Mouse (Mus musculus) spleen, postnatal 36 days (tissue): ENCODE measurements at regions not wholly inside any gene's neighbourhood (a gene's known extent, or its start where the extent isn't known, plus 50 kb on each side); places are given as distances from the start of the nearest gene placed in this dataset.

Experiments used
- DNase-seq, 2 experiments: peaks; one replicate each; pipeline ENCODE4 v3.0.0; 2022; ENCODE audit warnings: low spot score in 2 of 2, mixed read lengths in 1 of 2

DNA sequence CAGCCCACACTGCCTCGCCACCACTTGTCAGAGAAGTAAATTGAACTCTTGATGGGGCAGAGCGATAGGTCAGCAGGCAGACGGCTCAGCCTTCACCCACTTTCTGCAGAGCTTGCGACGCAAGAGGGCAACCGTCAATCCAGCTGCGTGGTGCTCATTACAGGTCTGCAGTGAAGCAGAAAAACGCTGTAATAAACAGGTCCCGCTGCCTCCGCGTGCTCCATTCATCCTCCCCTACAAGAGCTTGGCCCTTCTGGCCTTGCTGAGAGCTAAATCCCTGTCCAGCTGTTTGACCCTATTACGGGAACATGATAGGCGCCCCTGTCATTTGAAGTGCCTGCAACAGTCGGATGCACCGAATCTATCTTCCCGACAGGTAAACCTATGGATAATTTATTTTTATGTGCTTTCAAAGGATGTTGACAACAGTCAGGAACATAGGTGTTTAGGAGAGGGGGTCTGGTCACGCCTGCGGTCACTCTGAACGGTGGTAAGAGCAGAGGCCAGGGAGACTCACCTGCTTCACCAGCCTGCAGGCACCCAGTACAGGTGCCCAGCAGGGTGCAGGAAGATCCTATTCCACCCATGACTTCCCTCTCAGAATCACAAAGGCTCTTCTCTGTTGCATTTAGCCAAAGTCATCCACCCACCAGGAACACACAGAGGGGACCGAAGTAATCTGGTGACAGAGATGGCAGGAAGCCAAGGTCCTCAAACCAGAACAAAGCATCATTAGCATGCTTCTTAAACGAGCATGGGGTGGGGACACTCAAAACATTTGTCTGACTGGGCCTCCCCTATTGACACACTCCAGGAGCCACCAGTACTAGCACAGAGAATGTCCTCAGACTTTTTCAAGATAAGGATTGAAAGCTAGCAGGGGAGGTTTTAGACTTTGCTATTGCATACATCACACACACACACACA lies 464.1 kb upstream of the Mgmt start:
- no peak for DNase-seq

DNA sequence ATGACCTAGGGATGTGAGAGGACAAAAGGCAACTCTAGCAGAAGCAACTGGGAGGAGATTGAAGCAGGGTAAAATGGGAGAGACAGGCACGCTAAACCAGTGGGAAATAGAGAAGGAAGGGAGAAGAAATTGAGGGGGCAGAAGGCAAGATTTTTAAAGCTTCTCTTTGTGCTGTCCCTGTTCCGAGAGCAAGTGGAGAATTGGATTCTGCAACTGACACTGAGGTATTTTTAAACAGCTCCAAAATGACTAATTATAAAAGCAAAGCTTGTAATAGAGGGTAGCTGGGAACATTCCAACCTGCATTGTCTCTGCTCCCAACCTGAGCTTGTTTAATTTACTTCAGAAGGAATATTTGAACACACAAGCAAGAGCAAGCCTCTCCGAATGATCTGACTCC lies 460.7 kb upstream of the Mgmt start:
- no peak for DNase-seq

DNA sequence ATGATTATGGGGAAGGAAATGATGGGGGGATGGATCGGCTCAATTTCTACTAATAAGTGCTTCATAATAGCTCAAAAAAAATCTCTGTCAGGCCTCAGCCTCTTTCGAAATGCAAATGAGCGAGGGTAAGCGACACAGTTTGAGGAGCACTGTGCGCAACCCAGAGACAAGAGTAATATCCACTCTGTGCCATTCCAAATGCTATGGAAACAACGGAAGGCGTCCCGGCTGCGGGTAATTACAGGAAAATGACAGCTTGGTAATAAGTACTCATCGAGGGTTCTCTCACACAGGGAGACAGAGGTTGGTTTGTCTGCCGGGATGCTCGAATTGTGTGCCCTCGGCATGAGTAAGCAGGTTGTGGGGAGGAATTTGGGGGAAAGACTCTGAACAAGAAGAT lies 459.9 kb upstream of the Mgmt start:
- DNase-seq, result no peak

DNA sequence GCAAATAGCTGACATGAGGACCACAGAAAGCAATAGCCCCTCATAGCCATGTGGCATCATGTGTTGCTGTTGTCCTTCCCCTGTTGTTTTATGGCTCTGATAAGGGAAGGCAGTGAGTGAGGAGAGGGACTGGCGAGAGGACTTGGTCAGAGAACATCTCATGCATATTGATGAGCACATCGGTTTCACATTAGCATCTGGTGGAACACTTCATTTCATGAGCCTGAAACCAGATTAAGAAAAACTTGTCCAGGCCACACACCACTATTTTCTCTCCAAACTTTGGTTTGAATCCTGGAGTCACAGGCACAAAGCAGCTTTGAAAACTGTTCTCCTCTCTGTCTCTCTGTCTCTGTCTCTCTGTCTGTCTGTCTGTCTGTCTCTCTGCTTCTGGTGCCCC lies 451.0 kb upstream of the Mgmt start:
- DNase-seq, result no peak

DNA sequence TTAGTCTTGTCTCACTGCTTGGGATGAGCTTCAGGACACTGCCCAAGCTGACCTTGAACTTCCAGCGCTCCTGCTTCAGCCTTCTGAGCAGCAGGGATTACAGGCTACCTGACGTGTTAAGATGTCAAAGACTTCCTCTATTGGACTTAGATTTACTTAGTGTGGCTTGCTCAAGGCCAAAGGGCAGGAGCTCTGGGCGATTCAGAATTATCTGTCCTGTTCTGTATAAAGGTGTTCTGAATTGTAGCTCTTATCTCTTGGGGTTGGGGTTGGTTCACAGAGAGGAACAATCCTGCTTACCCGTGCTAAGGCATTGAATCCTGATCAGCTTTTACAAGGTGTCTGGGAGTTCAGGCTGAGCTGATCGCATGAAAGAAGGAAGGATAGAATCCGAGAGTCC lies 449.3 kb upstream of the Mgmt start:
- no peak for DNase-seq

DNA sequence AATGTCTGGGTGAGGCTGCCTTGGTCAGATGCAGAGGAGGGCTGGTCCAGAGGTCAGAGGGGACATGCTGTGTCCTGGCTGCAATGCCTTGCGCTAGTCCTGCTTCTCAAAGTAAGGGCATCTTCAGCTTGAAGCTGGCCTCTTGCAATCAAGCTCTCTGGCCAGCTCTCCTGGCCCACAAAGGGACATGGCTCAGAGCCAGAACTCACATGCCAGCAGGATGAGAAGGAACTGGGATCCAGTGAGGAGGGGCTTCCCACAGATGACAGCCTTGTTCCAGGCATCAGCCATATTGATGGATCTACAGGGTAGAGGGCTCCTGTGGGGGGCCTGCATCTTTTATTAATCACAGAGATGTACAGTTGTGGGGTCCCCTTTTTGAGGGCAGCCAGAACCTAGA lies 445.1 kb upstream of the Mgmt start:
- DNase-seq, result no peak

DNA sequence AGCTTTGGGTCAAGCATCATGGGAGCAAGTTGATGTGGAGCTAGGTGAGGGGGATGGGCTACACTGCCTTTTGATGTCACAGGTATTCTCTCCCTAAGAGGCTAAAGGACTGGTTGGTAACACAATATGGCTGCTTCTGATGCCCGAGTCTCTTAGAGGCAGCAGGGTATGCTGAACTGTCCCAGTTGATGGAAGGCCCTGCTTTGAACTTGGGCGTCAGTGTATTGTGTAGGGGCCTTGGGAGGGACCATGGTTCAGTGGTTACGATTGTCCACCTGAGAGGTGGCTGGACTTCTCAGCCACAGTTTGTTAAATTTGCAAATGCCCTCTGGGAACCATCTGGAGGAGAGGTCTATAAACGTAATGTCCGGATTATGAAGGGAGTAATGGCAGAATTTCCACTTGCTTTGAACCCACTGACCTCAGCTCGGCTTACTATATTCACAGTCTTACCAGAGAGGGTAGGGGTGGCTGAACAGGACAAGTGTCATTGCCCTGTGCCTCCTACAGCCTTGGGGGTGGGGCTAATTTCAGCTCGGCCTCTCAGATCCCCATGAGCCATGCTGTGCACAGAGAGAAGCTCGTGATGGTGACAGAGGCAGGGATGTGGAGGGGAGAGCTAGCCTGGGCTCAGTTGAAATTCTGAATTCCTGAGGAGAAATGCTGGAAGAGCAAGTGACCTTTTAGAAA lies 442.6 kb upstream of the Mgmt start:
- no peak for DNase-seq

DNA sequence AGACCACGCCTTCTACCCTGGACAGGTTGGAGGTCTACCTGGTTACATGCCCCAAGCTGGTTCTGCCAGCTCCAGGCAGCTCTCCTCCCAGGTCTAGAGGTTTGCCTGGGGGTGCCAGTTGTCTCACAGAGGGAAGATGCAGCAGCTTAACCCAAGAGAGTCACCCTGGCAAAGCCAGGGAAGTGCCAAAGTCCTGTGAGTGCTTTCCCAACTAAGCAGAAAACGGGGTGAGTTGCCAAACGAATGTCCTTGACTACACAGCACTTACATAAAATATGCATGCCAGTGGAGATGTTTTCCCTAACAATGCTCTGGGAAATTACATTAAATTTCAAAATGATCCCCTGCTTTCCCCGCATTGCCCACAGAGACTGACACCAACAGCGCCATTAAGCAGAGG lies 441.9 kb upstream of the Mgmt start:
- no peak for DNase-seq

DNA sequence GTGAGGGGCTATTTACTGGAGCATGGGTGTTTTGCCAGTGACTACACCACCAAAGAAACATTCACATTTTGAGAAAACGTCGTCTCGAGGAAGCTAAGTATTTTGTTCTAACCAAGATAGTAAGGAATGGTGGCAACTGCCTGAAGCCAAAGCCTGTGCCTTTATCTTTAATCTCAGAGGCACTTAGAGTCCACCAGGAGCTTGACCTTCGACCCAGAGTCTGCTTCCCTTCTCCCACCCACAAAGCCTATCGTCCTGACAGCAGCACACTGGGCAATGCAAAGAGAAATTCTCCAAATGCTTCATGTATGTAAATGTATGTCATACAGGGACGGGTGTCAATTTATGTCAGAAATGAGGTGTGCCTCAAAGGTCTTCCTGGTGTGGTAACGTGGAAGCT lies 437.2 kb upstream of the Mgmt start:
- DNase-seq, result no peak

DNA sequence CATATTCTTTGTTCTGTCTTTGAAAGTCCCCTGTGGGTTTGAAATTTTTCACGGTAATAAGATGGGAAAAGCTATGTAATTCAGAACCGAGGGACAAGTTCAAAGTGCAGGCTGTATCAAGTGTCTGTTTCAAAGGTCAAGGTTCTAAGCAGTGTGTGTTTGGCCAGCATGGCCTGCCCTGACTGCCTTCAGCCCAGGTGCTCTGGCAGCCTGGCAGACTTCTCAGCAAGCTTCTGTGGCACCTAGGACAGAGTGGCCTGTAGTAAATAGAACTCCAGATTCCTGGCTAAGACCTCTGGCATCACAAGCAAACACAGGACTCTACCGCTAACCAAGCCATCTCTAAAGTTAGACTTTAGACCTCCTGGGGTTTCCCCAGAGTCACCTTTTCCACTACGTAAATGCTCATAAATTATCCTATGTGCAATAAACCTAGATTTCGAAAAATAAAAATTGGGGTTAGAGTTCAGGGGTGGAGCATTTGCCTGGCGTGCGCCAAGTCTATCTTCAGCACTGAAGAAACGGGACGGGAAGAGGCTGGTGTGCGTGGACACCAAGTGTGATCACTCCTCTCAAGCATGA lies 436.5 kb upstream of the Mgmt start:
- DNase-seq, result no peak

DNA sequence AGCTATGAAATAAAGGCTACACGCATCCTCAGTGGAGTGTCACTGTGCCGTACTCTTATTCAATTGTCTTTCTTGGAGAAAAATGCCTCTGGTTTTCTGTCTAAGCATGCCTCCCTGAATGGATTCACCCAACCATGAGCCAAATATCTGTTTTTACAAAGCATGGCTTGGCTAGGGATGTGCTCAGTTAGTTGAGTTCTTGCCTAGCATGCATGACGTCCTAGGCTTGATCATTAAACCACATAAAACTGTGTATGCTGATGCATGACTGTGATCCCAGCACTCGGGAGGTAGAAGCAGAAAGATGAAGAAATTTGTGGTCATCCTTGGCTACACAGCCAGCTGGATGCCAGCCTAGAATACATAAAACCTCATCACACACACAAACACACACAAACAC lies 417.3 kb upstream of the Mgmt start:
- DNase-seq, result no peak

DNA sequence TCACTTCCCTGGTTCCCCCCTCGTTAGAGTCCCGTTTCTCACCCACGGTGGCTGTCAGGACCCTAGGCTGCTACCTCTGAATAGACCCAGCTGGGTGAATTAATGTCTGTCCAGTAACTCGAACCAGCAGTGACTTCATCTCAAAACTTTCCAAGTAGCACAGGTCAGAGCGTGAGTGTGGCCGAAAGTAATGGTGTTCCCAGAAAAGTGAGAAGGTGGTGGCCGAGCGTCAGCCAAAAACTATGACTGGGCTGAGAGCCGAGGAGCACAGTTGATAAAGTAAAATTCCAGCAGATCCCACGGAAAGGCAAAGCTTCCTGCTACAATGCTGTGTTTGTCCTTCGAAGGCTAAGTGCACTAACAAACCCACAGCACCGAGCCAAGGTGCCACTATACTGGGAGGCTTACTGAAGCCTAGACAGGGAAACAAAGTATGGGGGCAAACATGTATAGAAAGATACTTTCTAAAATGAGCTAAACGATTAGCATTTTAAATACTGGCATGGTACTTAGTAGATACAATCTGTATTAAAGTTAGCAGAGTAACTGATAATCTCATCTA lies 413.7 kb upstream of the Mgmt start:
- no peak for DNase-seq

DNA sequence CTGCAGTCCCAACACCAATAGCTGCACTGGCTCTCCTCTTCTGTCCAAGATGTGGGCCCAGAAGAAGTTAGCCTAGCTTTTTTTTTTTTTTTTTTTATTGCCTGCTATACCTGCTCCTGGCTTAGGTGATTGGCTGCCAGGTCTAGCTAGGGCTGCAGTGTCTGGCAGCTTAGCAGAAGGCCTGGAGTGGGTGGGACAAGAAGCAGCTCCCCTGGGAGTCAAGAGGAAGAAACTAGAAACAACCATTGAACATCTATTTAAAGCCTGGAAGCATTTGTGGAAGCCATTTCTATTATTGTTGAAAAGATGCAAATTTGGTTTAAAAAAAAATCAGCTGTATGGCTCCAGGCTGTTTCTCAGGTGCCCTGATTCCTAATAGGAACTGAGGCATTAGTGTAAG lies 411.2 kb upstream of the Mgmt start:
- DNase-seq, result no peak

DNA sequence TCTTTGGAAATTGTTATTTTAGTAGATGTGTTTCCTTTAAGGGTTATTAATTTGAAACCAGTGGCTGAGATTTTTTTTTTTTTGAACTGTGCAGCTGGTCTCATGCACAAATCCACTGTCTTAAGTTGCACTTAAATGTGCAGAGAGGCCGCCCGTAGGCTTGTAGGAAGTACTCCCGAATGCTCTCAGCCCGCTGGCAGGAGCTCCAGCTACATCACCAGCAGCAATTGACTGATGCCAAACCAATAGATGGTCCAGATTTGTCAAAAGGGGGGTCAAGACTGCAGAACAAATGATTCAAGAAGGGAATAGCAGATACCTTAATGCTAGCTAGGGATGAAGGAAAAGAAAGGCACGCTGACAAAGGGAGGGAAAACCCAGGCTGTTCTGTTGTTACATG lies 406.9 kb upstream of the Mgmt start:
- no peak for DNase-seq

DNA sequence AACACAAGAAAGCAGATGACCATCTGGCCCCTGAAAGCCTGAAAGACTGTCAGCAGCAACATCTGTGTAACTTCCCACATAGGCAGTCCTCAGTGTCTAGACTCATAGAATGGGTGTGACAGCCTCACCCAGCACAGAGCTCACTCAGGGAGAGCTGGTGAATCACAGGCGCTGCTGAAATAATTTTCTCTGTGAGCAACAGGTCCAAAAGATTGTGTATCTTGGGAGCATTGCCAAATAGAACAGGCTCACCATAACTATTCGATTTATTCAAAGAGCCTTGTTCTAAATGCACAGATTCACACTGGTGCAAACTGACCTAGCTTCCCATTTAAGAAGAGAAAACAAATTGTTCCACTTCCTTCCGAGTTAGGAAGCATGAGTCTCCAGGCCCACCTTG lies 399.6 kb upstream of the Mgmt start:
- no peak for DNase-seq

DNA sequence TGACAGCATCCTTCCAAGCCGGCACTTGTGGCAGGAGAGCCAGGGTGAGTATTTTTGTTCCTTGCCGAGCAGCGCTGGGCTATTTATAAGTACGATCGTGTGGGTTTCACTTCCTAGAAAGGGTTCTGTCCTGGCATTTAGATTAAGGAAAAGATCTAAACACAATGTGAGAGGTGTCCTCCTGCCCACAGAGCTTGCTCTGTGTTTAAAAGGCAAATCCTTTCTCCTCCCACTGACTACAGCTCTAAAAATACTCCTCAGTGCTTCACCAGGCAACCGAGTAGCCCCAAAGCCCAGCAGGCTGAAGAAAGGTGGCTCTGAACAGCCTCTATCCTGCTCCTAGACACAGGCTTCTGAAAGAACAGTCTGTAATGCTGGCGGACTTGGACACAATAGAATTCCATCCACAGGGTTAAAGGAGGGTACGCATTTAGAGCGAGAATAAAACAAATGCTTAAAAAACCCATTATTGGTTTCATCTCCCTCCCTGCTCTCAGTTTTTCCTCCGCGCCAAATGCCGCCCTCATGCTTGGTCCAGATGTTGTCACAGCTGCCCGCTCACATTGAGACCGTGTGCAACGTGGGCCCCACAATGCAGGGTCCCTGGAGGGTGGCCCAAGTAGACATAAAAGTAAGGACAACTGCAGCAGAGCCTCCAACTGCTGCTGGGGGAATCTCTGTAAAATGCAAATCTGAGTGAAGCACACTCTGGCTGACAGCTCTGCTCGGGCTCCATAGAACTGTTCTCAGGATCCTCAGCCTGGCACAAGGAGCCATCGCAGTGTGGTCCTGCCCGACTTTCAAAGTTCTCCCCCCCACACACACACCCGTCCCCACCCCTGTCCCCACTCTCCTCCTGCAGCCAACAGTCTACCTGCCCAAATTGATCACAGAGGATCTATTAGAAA lies 397.8 kb upstream of the Mgmt start:
- DNase-seq, result no peak

DNA sequence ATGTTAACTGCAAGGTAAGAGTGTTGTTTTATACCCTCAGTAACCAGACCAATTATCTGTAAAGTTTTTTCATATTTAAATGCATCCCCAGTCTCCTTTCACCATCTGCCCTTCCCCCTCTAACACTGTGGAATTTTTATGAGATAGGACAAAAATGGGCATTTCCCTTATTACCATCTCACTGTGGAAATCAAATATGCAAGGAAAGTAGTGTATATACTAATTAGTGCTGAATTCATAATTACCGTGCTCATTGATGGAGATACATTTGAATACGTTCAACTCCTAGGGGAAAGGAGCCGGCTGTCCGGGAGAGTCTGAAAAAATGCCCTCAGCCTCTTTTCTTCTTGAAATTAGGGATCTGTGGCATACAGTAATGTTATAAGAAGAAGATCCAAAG lies 394.4 kb upstream of the Mgmt start:
- DNase-seq, result no peak

DNA sequence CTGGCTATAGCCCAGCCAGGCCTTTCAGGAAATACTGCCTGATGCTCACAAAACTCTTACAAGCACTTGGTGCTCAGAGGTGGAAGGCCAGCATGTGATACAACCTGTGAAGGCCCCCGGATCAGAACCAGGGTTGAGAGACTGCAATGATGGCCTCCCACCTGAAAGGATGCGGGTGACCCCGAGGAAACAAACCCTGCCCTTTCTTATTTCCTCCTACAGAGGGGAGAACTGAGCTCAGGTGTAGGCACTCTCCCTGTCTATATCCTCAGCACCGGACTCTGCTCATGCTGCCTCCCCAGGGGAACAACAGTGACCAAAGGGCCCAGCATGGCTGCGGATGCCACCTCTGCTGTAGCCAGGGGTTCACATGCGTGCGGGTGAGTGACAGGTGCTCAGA lies 393.3 kb upstream of the Mgmt start:
- no peak for DNase-seq

DNA sequence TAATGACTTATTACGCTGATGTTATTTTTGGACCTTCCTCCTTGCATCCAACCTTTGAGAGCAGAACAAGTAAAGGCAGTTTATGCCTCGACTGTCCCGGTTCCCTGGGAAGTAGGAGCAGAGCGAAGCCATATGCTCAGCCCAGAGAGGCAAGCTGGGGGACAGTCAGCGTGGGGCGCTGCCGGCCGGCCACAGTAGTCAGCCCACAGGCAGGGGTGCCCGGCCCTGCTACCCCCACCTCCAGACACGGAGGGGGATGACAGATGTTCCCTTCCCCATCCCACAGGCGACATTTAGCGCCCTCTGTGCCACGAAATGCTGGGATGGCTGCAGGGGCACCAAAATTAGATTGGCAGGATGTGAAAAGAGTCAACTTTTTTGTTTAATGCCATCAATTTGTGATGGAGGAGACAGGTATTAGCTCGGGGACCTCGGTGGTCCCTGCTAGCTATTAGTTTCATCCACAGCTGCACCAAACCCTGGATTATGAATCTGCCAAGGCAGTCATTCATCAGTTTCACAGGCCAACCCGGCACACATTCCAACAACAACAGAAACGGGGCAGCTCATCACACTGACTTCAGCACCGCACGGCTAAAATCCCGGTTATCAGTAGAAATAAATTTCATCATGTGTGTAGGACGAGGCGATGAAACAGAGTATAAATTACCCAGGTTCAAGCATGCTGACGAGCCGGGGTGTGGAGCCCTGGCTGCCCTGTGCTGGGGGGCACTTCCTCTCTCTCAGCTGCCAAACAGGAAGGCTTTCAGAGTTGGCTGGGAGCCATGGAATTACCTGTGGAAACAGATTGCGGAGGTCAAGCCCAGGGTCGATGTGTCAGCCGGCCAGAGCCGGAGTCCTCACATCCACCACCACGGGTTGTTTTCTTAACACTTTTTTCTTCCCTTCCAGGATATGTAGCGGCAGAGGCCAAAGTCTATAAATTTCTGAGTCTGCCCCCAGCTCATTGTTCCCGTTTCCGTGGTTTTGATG lies 392.3 kb upstream of the Mgmt start:
- DNase-seq, result no peak

DNA sequence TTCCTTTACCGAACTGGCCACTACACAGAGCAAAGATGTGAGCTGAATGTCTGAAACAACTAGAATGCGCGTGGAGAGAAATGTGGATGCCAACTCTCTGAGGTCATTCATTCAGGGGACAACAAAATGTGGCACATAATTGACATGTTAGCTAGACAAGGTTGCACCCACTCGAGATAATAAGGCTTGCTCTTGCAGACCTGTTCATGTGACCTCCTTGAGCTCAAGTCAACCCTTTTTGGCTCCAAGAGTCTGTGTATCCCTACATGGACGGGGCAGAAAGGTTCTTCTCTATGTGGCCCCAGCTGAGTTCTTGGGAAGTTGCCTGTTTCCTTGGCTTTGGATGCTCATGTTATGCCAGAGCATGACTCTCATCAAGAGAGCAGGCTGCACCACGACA lies 383.0 kb upstream of the Mgmt start:
- no peak for DNase-seq
